Mouse (Mus musculus): ENCODE data around the gene Axdnd1.

DNA sequence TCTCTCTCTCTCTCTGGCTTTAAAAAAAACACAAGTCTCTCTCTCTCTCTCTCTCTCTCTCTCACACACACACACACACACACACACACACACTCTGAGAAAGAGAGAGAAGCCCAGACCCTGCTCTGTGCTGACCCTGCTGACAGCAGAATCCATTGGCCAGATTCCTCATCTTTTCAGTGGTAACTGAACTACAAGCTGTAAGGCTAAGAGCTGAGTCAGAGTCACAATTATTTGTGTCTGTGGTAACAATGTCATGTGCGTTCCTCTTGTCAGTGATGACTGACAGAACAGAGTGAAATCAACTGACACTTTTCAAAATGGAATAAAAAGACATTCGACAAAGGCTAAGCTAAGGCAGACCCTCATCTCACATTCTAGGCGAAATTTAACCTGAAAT lies 47.6 kb upstream of the Axdnd1 start:
- TF ChIP-seq CTCF (conservative IDR thresholded peaks at IDR 0.05; ENCODE audit: low read length) (no peak), NANOG (IDR thresholded peaks at IDR 0.05; ENCODE audit: borderline replicate concordance, low read length) (no peak)
